Mouse (Mus musculus) ES-Bruce4 (cell line): ENCODE measurements around the gene Slc25a19.

Experiments
- CTCF ChIP-seq: IDR thresholded peaks from one replicate; pipeline ENCODE4 v1.8.1; 2011; ENCODE audit warnings: low read depth, low read length
- POLR2A ChIP-seq: IDR thresholded peaks from one replicate; pipeline ENCODE4 v1.8.1; 2011; ENCODE audit warnings: low read length; ENCODE audit not compliant: insufficient read depth

DNA sequence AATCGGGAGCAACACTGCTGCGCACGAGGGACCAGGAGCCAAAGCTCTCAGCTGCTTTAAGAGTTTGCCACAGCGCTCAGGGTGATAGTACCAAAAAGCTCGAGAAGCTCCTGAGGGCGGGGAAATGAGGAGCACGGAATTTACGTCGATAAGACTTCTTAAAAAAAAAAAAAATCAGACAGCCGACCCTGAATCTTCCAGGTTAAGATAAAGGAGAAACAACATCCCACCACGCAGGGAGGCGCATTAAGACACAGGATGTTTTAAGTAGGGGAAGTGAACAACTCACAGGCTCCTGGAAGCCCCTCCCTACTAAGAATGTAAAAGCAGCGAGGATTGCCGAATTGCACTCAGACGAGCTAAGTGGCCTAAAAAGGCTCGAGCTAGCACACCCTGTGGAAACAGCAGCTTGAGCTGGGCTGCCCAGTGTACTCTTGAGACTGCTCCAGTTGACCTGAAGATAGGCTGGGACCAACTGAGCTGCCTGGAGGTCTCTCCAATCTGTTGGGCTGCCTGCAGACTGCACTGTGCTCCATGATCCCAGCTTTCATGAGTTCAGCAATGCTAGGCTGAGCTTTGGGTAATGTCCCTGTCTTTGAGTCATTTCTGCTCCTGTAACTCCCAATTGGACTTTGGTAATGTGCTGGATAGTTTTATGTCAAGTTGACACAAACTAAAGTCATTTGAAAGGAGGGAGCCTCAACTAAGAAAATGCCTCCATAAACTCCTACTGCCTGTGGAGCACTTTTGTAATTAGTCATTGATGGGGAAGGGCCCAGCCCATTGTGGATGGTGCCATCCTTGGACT, 14.8 kb downstream of the Slc25a19 start:
- TF ChIP-seq POLR2A (no peak), CTCF (no peak)
